Mouse (Mus musculus) heart, postnatal 0 days (tissue): ENCODE data around the gene Vmn2r14. TPM values are rescaled to one million over a fixed set of nuclear protein-coding genes. Genes with fewer than 3 reads are reported as not detected.
"Not testable (repeated sequence)": the region's sequence is repeated elsewhere in the genome, so short reads cannot be mapped to it uniquely, and the experiment has no call there.

Experiments
- ATAC-seq: fragments of 200-750 bp; cut with Nextera tagmentation; 2 replicates; pipeline ENCODE4 v1.8.0; 2017; ENCODE audit warnings: low read depth, moderate number of reproducible peaks, moderate library complexity; ENCODE audit not compliant: insufficient read depth
- DNase-seq: peaks from one replicate; pipeline ENCODE4 v3.0.0-alpha.2; 2016; ENCODE audit warnings: low spot score
- H3K27ac ChIP-seq: fragments of 300-500 bp; sonication (generic); 2 replicates; pipeline ENCODE4 v1.5.1; 2014; ENCODE audit warnings: low read depth, mild to moderate bottlenecking
- H3K27me3 ChIP-seq: fragments of 300-500 bp; sonication (generic); 2 replicates; pipeline ENCODE4 v1.6.1; 2014; ENCODE audit warnings: low read length, mixed read lengths; ENCODE audit not compliant: control insufficient read depth, insufficient read depth
- H3K36me3 ChIP-seq: fragments of 300-500 bp; sonication (generic); replicated peaks from 2 replicates; pipeline ENCODE4 v1.6.1; 2014; ENCODE audit warnings: low read length, mixed read lengths; ENCODE audit not compliant: control insufficient read depth, insufficient read depth
- H3K4me1 ChIP-seq: fragments of 300-500 bp; sonication (generic); 2 replicates; pipeline ENCODE4 v1.6.1; 2014; ENCODE audit warnings: antibody characterized with exemption; ENCODE audit not compliant: control insufficient read depth, insufficient read depth
- H3K4me2 ChIP-seq: fragments of 300-500 bp; sonication (generic); 2 replicates; pipeline ENCODE4 v1.6.1; 2014; ENCODE audit warnings: low read depth, mild to moderate bottlenecking, low read length, moderate library complexity
- H3K4me3 ChIP-seq: fragments of 300-500 bp; sonication (generic); 2 replicates; pipeline ENCODE4 v1.5.1; 2014; ENCODE audit warnings: low read depth, low read length
- H3K9ac ChIP-seq: fragments of 300-500 bp; sonication (generic); replicated peaks from 2 replicates; pipeline ENCODE4 v1.6.1; 2014; ENCODE audit warnings: low read depth, low read length, mixed read lengths
- H3K9me3 ChIP-seq: fragments of 300-500 bp; sonication (generic); replicated peaks from 2 replicates; pipeline ENCODE4 v1.6.1; 2016; ENCODE audit warnings: low read length; ENCODE audit not compliant: control insufficient read depth
- CTCF ChIP-seq: IDR thresholded peaks from 2 replicates; pipeline ENCODE4 v1.5.1; 2016; ENCODE audit warnings: antibody characterized with exemption, control low read depth, low read depth
- EP300 ChIP-seq: IDR thresholded peaks from 2 replicates; pipeline ENCODE4 v1.6.1; 2016; ENCODE audit warnings: antibody characterized with exemption, low read depth
- WGBS: fragments of 180-500 bp; shearing (Covaris S2); extraction: QIAGEN DNeasy Blood & Tissue Kit; methylation state at CpG from one replicate; pipeline ENCODE4 v1.1.7; 2014; 5-methylcytosine and 5-hydroxymethylcytosine counted together
- polyA plus RNA-seq: library from polyadenylated mRNA; unstranded; fragments of >200 nt; fragmentation: Nextera tagmentation; extraction: Ambion mirVana; gene quantifications from 2 replicates; pipeline ENCODE4 v1.2.1, GENCODE M21; 2015
- total RNA-seq: library from RNA; depleted of rRNA; stranded (reverse); fragments of >200 nt; gene quantifications from 2 replicates; pipeline ENCODE4 v1.2.3, GENCODE M21; 2014; ENCODE audit warnings: low replicate concordance; rRNA removed

The Vmn2r14 gene
- total RNA-seq (not detected in 2 replicates), polyA plus RNA-seq (not detected in 2 replicates)

DNA sequence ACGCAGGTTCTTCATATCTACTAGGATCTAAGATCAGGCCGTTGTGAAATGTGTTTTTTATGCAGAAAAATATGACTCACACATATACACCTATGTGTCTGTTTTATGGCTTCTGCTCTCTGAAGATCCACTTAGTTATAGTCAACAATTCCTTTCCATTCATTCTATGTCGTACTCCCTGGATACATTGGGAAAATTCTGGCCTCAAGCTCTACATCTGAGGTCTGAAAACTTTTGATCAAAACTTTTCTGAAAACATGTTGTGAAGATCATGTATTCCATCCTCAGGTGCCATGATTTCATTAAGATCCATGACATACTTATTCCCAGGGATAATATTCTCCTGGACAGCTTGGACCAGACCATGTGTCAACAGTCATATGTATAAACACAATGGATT, at the start of gene Vmn2r14:
Gene Vmn2r14, minus strand, starts transcription at position 101 of the 400 bp plus-strand sequence.
- Histone ChIP-seq H3K9ac (no peak within 1 kb of the TSS), H3K4me2 (no peak within 1 kb of the TSS), H3K4me3 (no peak within 1 kb of the TSS), H3K9me3 (no peaks in the 10 kb centered on the region), H3K4me1 (no peaks in the 10 kb centered on the region), H3K27me3 (no peaks in the 10 kb centered on the region), H3K36me3 (no peaks in the 10 kb centered on the region), H3K27ac (no peak within 1 kb of the TSS)
- DNase-seq: no peak
- TF ChIP-seq CTCF (no peak), EP300 (no peak)
- no peak for ATAC-seq
- 47% methylated on average over 3 of the region's 3 CpGs for WGBS

DNA sequence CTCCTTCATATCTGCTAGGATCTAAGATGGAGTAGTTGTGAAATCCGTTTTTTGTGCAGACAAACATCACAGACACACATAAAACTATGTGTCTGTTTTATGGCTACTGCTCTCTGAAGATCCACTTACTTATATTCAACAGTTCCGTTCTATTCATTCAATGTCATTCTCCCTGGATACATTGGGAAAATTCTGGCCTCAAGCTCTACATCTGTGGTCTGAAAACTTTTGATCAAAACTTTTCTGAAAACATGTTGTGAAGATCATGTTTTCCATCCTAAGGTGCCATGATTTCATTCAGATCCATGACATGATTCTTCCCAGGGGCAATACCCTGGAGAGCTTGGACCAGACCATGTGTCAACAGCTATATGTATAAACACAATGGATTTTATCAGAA, 32.4 kb downstream of the Vmn2r14 start, which contains the start of gene Vmn2r13:
Gene Vmn2r13, minus strand, starts transcription at position 101 of the 400 bp plus-strand sequence.
- whole genome bisulfite sequencing: 46% methylated on average over 2 of the region's 2 CpGs
- H3K27me3 ChIP-seq, H3K4me3 ChIP-seq, DNase-seq, H3K4me2 ChIP-seq, H3K9me3 ChIP-seq, H3K27ac ChIP-seq, ATAC-seq, H3K4me1 ChIP-seq, H3K9ac ChIP-seq, H3K36me3 ChIP-seq: not testable (repeated sequence)

- ATAC-seq: not testable (repeated sequence)
These were observed 57.7 kb downstream of the Vmn2r14 start for GRCm38 (mm10) chr5:109166851-109167250.

More at GRCm38 (mm10) chr5:109166851-109167250, 57.7 kb downstream of the Vmn2r14 start:
- not testable (repeated sequence) for H3K9ac ChIP-seq, H3K27ac ChIP-seq, H3K4me3 ChIP-seq, H3K4me1 ChIP-seq, H3K27me3 ChIP-seq, H3K4me2 ChIP-seq, DNase-seq, H3K36me3 ChIP-seq, H3K9me3 ChIP-seq
- WGBS: 60% methylated on average over 4 of the region's 4 CpGs

Other genes with a start within 250 kb of the Vmn2r14 start
- not detected in 2 replicates for gene Vmn2r10, start 218.2 kb downstream of the Vmn2r14 start, total RNA-seq
- gene Vmn2r10, start 218.2 kb downstream of the Vmn2r14 start, polyA plus RNA-seq: not detected in 2 replicates
- not detected in 2 replicates for gene Vmn2r11, start 165.1 kb downstream of the Vmn2r14 start, total RNA-seq
- gene Vmn2r11, start 165.1 kb downstream of the Vmn2r14 start, polyA plus RNA-seq: not detected in 2 replicates
- not detected in 2 replicates for gene Vmn2r12, start 126.8 kb downstream of the Vmn2r14 start, total RNA-seq
- not detected in 2 replicates for gene Vmn2r12, start 126.8 kb downstream of the Vmn2r14 start, polyA plus RNA-seq
- not detected in 2 replicates for gene Vmn2r13, start 32.5 kb downstream of the Vmn2r14 start, total RNA-seq
- not detected in 2 replicates for gene Vmn2r13, start 32.5 kb downstream of the Vmn2r14 start, polyA plus RNA-seq
- gene Vmn2r15, start 72.9 kb upstream of the Vmn2r14 start, total RNA-seq: not detected in 2 replicates
- gene Vmn2r15, start 72.9 kb upstream of the Vmn2r14 start, polyA plus RNA-seq: not detected in 2 replicates
- gene Vmn2r16, start 105.5 kb upstream of the Vmn2r14 start, total RNA-seq: not detected in 2 replicates
- gene Vmn2r16, start 105.5 kb upstream of the Vmn2r14 start, polyA plus RNA-seq: not detected in 2 replicates
- gene Vmn2r17, start 195.0 kb upstream of the Vmn2r14 start, total RNA-seq: not detected in 2 replicates
- gene Vmn2r17, start 195.0 kb upstream of the Vmn2r14 start, polyA plus RNA-seq: not detected in 2 replicates